Mouse (Mus musculus) forebrain, postnatal 0 days (tissue): ENCODE measurements around the gene Gm7030. TPM values are rescaled to one million over a fixed set of nuclear protein-coding genes. Genes with fewer than 3 reads are reported as not detected.
A peak's percentile ranks its signal among the peaks of the same experiment; 100 is the strongest.
"Not testable (repeated sequence)": the region's sequence is repeated elsewhere in the genome, so short reads cannot be mapped to it uniquely, and the experiment has no call there.

Source experiments
- ATAC-seq: fragments of 200-750 bp; cut with Nextera tagmentation; 2 replicates; pipeline ENCODE4 v1.8.0; 2017; ENCODE audit warnings: mild to moderate bottlenecking, moderate library complexity
- DNase-seq: peaks from one replicate; pipeline ENCODE4 v3.0.0-alpha.2; 2015
- H3K27ac ChIP-seq: fragments of 300-500 bp; sonication (generic); 2 replicates; pipeline ENCODE4 v1.5.1; 2014; ENCODE audit warnings: low read depth, mild to moderate bottlenecking, antibody characterized with exemption, low read length, moderate library complexity, mixed read lengths
- H3K27me3 ChIP-seq: fragments of 300-500 bp; sonication (generic); 2 replicates; pipeline ENCODE4 v1.6.1; 2014; ENCODE audit warnings: mild to moderate bottlenecking, low read length, mixed read lengths; ENCODE audit not compliant: insufficient read depth
- H3K36me3 ChIP-seq: fragments of 300-500 bp; sonication (generic); 2 replicates; pipeline ENCODE4 v1.6.1; 2014; ENCODE audit warnings: mild to moderate bottlenecking, moderate library complexity; ENCODE audit not compliant: insufficient read depth
- H3K4me1 ChIP-seq: fragments of 300-500 bp; sonication (generic); 2 replicates; pipeline ENCODE4 v1.6.1; 2014; ENCODE audit warnings: antibody characterized with exemption; ENCODE audit not compliant: insufficient read depth
- H3K4me2 ChIP-seq: fragments of 300-500 bp; sonication (generic); 2 replicates; pipeline ENCODE4 v1.6.1; 2014; ENCODE audit warnings: low read depth, mild to moderate bottlenecking, moderate library complexity
- H3K4me3 ChIP-seq: fragments of 300-500 bp; sonication (generic); 2 replicates; pipeline ENCODE4 v1.5.1; 2014; ENCODE audit warnings: low read depth, low read length, mixed read lengths
- H3K9ac ChIP-seq: fragments of 300-500 bp; sonication (generic); 2 replicates; pipeline ENCODE4 v1.6.1; 2014; ENCODE audit warnings: mild to moderate bottlenecking
- H3K9me3 ChIP-seq: fragments of 300-500 bp; sonication (generic); 2 replicates; pipeline ENCODE4 v1.6.1; 2016; ENCODE audit warnings: low read length
- CTCF ChIP-seq: sonication (generic); IDR thresholded peaks from 2 replicates; pipeline ENCODE4 v1.5.1; 2016; ENCODE audit warnings: antibody characterized with exemption, control low read depth, low read depth
- WGBS: fragments of 180-500 bp; shearing (Covaris S2); extraction: QIAGEN DNeasy Blood & Tissue Kit; methylation state at CpG from one replicate; pipeline ENCODE4 v1.1.7; 2014; 5-methylcytosine and 5-hydroxymethylcytosine counted together
- polyA plus RNA-seq: library from polyadenylated mRNA; unstranded; fragments of >200 nt; fragmentation: Nextera tagmentation; extraction: Ambion mirVana; gene quantifications from 2 replicates; pipeline ENCODE4 v1.2.1, GENCODE M21; 2015
- total RNA-seq: library from RNA; depleted of rRNA; stranded (reverse); fragments of >200 nt; gene quantifications from 2 replicates; pipeline ENCODE4 v1.2.3, GENCODE M21; 2014

Gm7030 gene
- total and polyA plus RNA-seq, 2 experiments from 2014 or later: not detected

DNA sequence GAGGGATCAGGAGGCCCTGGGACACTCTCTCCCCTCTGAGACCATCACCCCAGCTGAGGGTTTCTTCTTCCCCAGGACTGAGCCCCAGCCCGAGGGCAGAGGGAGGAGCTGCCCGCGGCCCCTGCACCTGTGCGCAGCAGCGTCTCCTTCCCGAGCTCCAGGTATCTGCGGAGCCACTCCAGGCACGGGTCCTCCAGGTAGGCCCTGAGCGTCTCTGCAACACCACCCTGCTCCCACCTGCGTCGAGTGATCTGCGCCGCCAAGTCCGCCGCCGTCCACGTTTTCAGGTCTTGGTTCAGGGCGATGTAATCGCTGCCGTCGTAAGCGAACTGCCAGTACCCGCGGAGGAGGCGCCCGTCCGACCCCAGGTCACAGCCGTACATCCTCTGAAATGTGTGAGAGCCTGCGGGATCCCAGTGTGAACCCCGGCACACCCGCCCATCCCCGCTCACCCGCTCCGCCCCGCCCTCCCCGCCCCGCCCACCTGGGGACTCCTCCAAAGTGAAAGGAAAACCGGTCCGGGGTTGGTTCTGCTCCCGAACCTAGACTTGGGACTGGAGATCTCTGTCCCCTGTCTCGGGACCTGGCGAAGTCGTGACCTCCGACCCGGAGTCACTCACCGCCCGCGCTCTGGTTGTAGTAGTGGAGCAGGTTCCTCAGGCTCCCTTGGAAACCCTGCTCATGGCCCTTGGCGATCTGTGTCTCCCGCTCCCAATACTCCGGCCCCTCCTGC lies 38.2 kb upstream of the Gm7030 start:
- Histone ChIP-seq H3K9ac (no peak overlapping the region), H3K4me1 (no peaks in the 10 kb centered on the region), H3K4me2 (peak overlapping the region; percentile 27), H3K36me3 (no peaks in the 10 kb centered on the region), H3K27me3 (peaks cover 34% of the 10 kb centered on the region), H3K27ac (no peak overlapping the region), H3K4me3 (peak overlapping the region; percentile 9; the same call in 1 of the 2 replicates), H3K9me3 (no peaks in the 10 kb centered on the region)
- 3% methylated on average over 46 of the region's 51 CpGs for WGBS
- DNase-seq (no peak), ATAC-seq (no peak)
- no peak for TF ChIP-seq CTCF

DNA sequence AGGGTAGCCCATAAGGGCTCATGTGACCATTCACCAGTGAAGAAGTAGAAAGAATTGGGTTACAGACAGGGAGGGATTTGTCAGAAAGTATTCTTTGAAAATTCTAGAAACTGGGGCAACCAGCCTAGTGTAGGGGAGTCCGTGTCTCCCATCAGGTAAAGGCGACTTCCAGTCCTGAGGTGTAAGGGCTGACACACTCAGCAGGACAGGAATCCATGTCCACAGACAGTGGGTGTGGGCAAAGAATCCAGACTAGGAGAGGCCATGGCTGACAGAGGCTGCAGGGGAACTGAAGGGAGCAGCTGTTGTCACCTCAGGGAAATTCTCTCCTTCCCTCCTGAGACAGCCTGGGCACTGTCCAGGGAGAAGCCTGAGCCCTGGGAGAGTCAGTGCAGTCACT lies 37.7 kb upstream of the Gm7030 start:
- not testable (repeated sequence) for H3K4me3 ChIP-seq, H3K4me1 ChIP-seq, H3K36me3 ChIP-seq, DNase-seq, H3K4me2 ChIP-seq, H3K9ac ChIP-seq, ATAC-seq, H3K27ac ChIP-seq, H3K9me3 ChIP-seq
- peaks cover 40% of the 10 kb centered on the region for H3K27me3 ChIP-seq
- WGBS: 9% methylated on average over 2 of the region's 2 CpGs

DNA sequence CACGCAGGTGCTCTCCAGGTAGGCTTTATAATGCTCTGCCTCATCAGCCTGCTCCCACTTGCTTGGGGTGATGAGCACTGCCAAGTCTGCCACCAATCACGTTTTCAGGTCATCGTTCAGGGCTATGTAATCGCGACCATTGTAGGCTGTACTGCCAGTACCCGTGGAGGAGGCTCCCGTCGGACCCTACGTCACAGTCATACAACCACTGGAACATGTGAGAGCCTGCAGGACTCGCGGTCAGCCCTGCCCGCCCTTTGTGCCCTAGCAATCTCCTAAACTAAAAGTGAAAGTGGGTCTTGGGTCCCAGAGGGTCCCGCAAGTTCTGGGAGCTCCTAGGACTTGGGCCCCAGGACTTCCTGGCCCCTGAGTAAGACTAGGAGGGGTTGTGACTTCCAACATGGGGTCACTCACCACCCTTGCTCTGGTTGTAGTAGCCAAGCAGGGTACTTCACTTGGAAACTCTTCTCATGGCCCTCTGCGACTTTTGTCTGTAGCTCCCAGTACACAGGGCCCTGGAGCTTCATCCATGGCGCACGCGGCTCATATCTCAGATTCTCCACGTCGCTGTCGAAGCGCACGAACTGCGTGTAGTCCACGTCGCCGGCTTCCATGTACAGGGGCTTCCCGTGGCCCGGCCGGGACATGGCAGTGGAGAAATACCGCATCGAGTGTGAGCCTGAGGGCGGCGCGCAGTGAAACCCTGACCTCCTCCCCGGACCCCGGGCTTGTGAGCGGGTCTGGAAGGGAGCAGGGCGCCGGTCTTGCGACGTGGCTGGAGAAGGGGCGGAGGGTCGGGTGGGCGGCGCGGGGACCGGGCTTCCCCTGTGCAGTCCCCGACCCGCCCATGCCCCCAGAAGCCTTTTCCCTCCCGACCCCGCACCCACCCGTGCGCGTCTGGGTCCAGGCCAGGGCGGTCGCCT lies 32.2 kb upstream of the Gm7030 start:
- ATAC-seq: no peak
- Histone ChIP-seq H3K36me3 (no peaks in the 10 kb centered on the region), H3K4me2 (no peak overlapping the region), H3K4me3 (no peak overlapping the region), H3K9ac (no peak overlapping the region), H3K4me1 (no peaks in the 10 kb centered on the region), H3K27ac (no peak overlapping the region), H3K27me3 (peaks cover 39% of the 10 kb centered on the region), H3K9me3 (no peaks in the 10 kb centered on the region)
- no peak for DNase-seq
- WGBS: 2% methylated on average over 52 of the region's 56 CpGs
- TF ChIP-seq CTCF: no peak

DNA sequence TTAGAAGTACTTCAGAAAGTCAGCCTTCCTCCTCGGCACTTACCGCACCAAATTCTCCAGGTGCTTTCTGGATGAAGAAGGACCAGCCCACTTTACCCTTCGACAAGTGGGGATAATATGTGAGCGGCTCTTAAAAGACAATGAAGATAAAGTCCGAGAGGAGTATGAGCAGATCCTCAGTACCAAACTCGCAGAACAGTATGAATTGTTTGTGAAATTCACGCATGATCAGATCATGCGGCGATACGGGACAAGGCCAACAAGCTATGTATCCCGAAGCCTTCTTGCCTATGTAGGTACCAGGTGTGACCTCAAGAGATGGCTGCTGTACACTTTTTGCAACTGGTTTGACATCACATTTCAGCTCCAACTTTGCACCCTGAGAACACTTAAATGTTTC lies 29.0 kb upstream of the Gm7030 start:
- not testable (repeated sequence) for H3K36me3 ChIP-seq, H3K9me3 ChIP-seq, ATAC-seq, H3K4me1 ChIP-seq, DNase-seq, H3K27ac ChIP-seq, H3K9ac ChIP-seq
- H3K27me3 ChIP-seq: peaks cover 24% of the 10 kb centered on the region
- peak overlapping the region; percentile 47 for H3K4me2 ChIP-seq
- peak overlapping the region; percentile 22; the same call in 1 of the 2 replicates for H3K4me3 ChIP-seq
- WGBS: 8% methylated on average over 11 of the region's 11 CpGs

DNA sequence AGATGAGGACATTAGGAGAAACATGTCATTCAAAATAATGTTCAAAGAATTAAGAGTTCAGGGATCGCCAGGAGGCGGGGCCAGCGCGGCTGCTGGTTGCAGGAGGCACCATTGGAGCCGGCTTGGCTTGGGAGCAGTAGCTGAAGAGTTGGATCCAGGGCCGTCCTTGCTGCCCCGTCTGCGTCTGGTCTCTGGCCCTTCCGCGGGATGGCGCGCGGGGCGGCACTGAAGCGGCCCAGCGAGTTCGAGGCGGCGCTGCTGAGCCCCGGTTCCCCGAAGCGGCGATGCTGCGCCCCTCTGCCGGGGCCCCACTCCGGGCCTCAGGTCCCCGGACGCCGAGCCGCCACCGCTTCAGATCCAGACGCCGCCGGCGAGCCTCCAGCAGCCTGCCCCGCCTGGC lies 28.6 kb upstream of the Gm7030 start:
- Histone ChIP-seq H3K4me3 (peak overlapping the region; percentile 22), H3K27me3 (peaks cover 24% of the 10 kb centered on the region), H3K4me2 (peak overlapping the region; percentile 47)
- not testable (repeated sequence) for DNase-seq, H3K9ac ChIP-seq, H3K4me1 ChIP-seq, H3K9me3 ChIP-seq, H3K36me3 ChIP-seq, H3K27ac ChIP-seq, ATAC-seq
- under 1% methylated on average over 36 of the region's 36 CpGs for WGBS

DNA sequence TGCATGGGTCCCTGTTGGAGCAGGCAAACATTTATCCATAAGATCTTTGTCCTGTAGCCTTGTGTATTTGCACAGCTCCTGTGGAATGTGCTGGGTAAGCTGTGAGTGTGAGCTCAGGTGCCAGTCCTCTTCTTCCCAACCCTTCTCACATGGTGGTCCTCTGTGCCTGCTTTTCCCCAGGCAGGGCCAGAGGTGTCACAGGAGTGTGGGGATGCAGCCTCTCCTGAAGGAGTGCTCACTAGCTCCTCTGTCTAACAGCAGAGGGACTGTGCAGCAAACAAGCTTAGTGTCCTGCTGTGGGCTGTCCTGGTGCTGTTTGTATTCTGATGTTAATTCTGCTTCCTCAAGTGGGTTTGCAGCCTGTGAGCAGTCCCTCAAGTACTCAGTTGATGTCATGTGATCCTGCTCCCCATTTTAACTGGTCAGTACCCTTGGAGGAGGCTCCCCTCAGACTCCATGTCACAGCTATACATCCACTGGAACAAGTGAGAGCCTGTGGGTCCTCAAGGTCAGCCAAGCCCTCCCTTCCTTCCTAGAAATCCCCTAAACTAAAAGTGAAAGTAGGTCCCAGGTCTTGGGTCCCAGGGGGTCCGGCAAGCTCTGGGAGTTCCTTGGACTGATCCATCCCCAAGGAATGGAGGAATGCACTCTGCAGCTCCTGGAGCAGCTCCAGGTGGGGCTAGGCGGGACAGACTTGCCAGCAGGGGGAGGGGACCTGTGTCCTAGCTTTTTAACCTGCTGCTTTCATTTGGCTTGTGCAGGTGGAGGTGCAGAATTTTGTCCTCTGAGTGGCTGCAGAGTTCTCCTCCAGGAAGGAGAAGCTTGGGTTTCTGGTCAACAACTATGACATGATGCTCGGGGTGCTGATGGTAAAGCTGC lies 25.3 kb upstream of the Gm7030 start:
- Histone ChIP-seq H3K27me3 (peaks cover 5% of the 10 kb centered on the region), H3K4me2 (no peak overlapping the region), H3K9ac (no peak overlapping the region), H3K9me3 (no peaks in the 10 kb centered on the region), H3K4me1 (no peaks in the 10 kb centered on the region), H3K27ac (no peak overlapping the region), H3K4me3 (no peak overlapping the region), H3K36me3 (no peaks in the 10 kb centered on the region)
- no peak for DNase-seq
- no peak for TF ChIP-seq CTCF
- ATAC-seq: no peak
- 20% methylated on average over 3 of the region's 3 CpGs for WGBS

DNA sequence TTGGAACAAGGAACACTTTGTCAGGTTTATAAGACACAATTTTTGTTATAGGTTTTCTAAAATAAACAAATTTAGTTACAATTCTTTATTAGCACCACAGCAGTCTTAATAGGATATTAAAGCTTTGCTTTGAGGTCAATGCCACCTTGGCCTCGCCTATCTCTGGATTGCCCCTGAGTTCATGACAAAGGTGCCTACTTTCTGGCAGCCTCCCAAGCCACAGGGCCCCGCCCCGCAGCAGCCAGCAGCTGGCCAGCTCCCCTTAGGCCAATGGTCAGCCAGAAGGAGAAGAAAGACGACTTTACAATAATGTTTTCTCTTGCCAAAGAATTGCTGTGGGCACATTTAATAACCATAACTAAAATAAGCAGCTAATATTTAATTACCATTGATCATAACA lies 22.0 kb upstream of the Gm7030 start:
- not testable (repeated sequence) for H3K4me3 ChIP-seq, DNase-seq, H3K27me3 ChIP-seq, H3K27ac ChIP-seq, H3K9me3 ChIP-seq, ATAC-seq, H3K36me3 ChIP-seq, H3K4me2 ChIP-seq, H3K4me1 ChIP-seq, H3K9ac ChIP-seq
- WGBS: 52% methylated on average over 4 of the region's 4 CpGs

DNA sequence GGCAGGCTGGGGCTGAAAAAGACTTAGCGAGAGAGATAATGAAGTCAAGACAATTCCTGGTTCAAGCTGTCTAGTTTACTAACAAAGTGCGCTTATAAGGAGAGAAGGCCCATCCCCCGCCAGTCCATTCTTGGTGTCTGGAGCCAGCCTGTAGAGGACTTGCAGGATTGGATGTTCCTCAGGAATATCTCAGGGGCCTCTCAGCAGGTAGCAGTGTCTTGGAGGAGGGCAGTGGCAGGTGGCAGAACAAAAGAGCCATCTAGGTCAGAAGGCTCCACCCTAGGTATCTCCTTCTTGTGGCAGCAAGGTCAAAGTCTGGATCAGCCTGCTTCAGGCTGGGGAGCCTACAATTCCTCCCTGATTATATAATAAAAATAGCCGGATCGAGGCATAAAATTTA lies 19.2 kb upstream of the Gm7030 start:
- not testable (repeated sequence) for ATAC-seq, H3K36me3 ChIP-seq, DNase-seq, H3K4me2 ChIP-seq, H3K4me3 ChIP-seq, H3K9me3 ChIP-seq, H3K4me1 ChIP-seq, H3K9ac ChIP-seq, H3K27ac ChIP-seq
- whole genome bisulfite sequencing: 68% methylated on average over 5 of the region's 5 CpGs
- peaks cover 17% of the 10 kb centered on the region for H3K27me3 ChIP-seq

DNA sequence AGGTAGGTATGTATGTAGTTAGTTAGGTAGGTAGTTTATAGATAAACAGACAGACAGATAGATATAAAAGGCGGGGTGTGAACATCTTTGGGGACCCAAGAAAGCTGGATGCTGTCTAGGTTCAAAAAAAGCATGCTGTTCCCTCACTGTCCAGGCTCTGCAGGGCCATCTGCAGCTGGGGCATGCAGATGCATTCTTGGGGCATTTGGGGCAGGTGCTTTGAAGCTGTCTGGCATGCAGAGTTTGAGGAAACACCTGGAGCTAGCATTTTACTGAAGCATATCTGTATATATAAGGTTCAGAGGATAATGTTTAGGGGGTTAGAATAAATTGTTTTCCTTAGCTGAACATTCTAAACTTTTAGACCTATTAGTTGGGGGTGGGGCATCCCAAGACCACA lies 17.7 kb upstream of the Gm7030 start:
- 85% methylated on average over 1 of the region's 1 CpGs for WGBS
- H3K36me3 ChIP-seq, H3K9me3 ChIP-seq, H3K4me1 ChIP-seq, DNase-seq, H3K27ac ChIP-seq, H3K9ac ChIP-seq, H3K4me2 ChIP-seq, ATAC-seq, H3K4me3 ChIP-seq: not testable (repeated sequence)
- H3K27me3 ChIP-seq: peaks cover 19% of the 10 kb centered on the region
